Mouse (Mus musculus): ENCODE measurements around the gene Dscaml1. TPM values are rescaled to one million over a fixed set of nuclear protein-coding genes. Genes with fewer than 3 reads are reported as not detected.

Gene Dscaml1
- 13.2 and 15.1 TPM in 2 replicates for polyA plus RNA-seq (2014; fragmentation: Nextera tagmentation; extraction: Ambion mirVana)

GRCm38 (mm10) chr9:45426456-45426855 is at the start of gene Dscaml1:
Gene Dscaml1 (plus strand): TSS chr9:45426628.
- peaks cover under 1% of the 10 kb centered on the region; the same call in 1 of the 2 replicates for H3K4me1 ChIP-seq (replicated peaks; ENCODE audit: control insufficient read depth, insufficient read depth, low read length)
- H3K9me3 ChIP-seq (ENCODE audit: control insufficient read depth, low read length): no peaks in the 10 kb centered on the region
- no peak within 1 kb of the TSS for H3K4me2 ChIP-seq (replicated peaks)
- no peak within 1 kb of the TSS for H3K9ac ChIP-seq
- no peak for ATAC-seq (ENCODE audit: low FRiP score)
- H3K4me3 ChIP-seq (replicated peaks; ENCODE audit: low read length): no peak within 1 kb of the TSS
- DNase-seq (ENCODE audit: low spot score): no peak
- no peak within 1 kb of the TSS for H3K27ac ChIP-seq
- WGBS: 89% methylated on average over 4 of the region's 4 CpGs
- H3K27me3 ChIP-seq (ENCODE audit: control insufficient read depth, insufficient read depth, low read length): peaks cover 29% of the 10 kb centered on the region
- H3K36me3 ChIP-seq (replicated peaks; ENCODE audit: control insufficient read depth, insufficient read depth): no peaks in the 10 kb centered on the region

- ATAC-seq (ENCODE audit: low FRiP score): no peak
- Histone ChIP-seq H3K9ac (no peak overlapping the region), H3K9me3 (ENCODE audit: control insufficient read depth, low read length) (no peaks in the 10 kb centered on the region), H3K27ac (no peak overlapping the region), H3K4me2 (replicated peaks) (no peak overlapping the region), H3K27me3 (ENCODE audit: control insufficient read depth, insufficient read depth, low read length) (no peaks in the 10 kb centered on the region), H3K4me3 (replicated peaks; ENCODE audit: low read length) (no peak overlapping the region), H3K4me1 (replicated peaks; ENCODE audit: control insufficient read depth, insufficient read depth, low read length) (peaks cover 41% of the 10 kb centered on the region), H3K36me3 (replicated peaks; ENCODE audit: control insufficient read depth, insufficient read depth) (peaks cover 6% of the 10 kb centered on the region; the same call in 1 of the 2 replicates)
- DNase-seq (ENCODE audit: low spot score): no peak
- 71% methylated on average over 2 of the region's 2 CpGs for WGBS
Measured at GRCm38 (mm10) chr9:45376883-45377282, 49.5 kb upstream of the Dscaml1 start.

- H3K4me3 ChIP-seq (replicated peaks; ENCODE audit: low read length): no peak overlapping the region
- WGBS: 34% methylated on average over 10 of the region's 10 CpGs
- H3K27ac ChIP-seq: peak overlapping the region; percentile 66
- H3K4me2 ChIP-seq (replicated peaks): no peak overlapping the region
- DNase-seq (ENCODE audit: low spot score) (peak; percentile 31), ATAC-seq (ENCODE audit: low FRiP score) (peak; percentile 70; the same call in 1 of the 2 replicates)
- H3K9ac ChIP-seq: peak overlapping the region; percentile 2; the same call in 1 of the 2 replicates
- H3K9me3 ChIP-seq (ENCODE audit: control insufficient read depth, low read length): no peaks in the 10 kb centered on the region
- no peaks in the 10 kb centered on the region; the same call in 1 of the 2 replicates for H3K36me3 ChIP-seq (replicated peaks; ENCODE audit: control insufficient read depth, insufficient read depth)
- H3K27me3 ChIP-seq (ENCODE audit: control insufficient read depth, insufficient read depth, low read length): no peaks in the 10 kb centered on the region
- H3K4me1 ChIP-seq (replicated peaks; ENCODE audit: control insufficient read depth, insufficient read depth, low read length): peaks cover 32% of the 10 kb centered on the region
Measured at GRCm38 (mm10) chr9:45380411-45381251, 45.8 kb upstream of the Dscaml1 start.

- Histone ChIP-seq H3K9me3 (ENCODE audit: control insufficient read depth, low read length) (no peaks in the 10 kb centered on the region), H3K36me3 (replicated peaks; ENCODE audit: control insufficient read depth, insufficient read depth) (no peaks in the 10 kb centered on the region), H3K4me2 (replicated peaks) (no peak overlapping the region), H3K27me3 (ENCODE audit: control insufficient read depth, insufficient read depth, low read length) (no peaks in the 10 kb centered on the region), H3K4me3 (replicated peaks; ENCODE audit: low read length) (no peak overlapping the region), H3K9ac (no peak overlapping the region), H3K4me1 (replicated peaks; ENCODE audit: control insufficient read depth, insufficient read depth, low read length) (peaks cover 23% of the 10 kb centered on the region), H3K27ac (no peak overlapping the region)
- DNase-seq (ENCODE audit: low spot score) (no peak), ATAC-seq (ENCODE audit: low FRiP score) (no peak)
- 60% methylated on average over 5 of the region's 5 CpGs for WGBS
Measured at GRCm38 (mm10) chr9:45382336-45382735, 44.1 kb upstream of the Dscaml1 start.

GRCm38 (mm10) chr9:45382834-45383233 is 43.6 kb upstream of the Dscaml1 start:
- H3K9ac ChIP-seq: no peak overlapping the region
- no peak overlapping the region for H3K4me2 ChIP-seq (replicated peaks)
- H3K27me3 ChIP-seq (ENCODE audit: control insufficient read depth, insufficient read depth, low read length): no peaks in the 10 kb centered on the region
- no peak overlapping the region for H3K27ac ChIP-seq
- H3K4me3 ChIP-seq (replicated peaks; ENCODE audit: low read length): no peak overlapping the region
- H3K4me1 ChIP-seq (replicated peaks; ENCODE audit: control insufficient read depth, insufficient read depth, low read length): peaks cover 23% of the 10 kb centered on the region
- WGBS: 65% methylated on average over 5 of the region's 5 CpGs
- no peaks in the 10 kb centered on the region for H3K9me3 ChIP-seq (ENCODE audit: control insufficient read depth, low read length)
- ATAC-seq (ENCODE audit: low FRiP score) (no peak), DNase-seq (ENCODE audit: low spot score) (no peak)
- H3K36me3 ChIP-seq (replicated peaks; ENCODE audit: control insufficient read depth, insufficient read depth): no peaks in the 10 kb centered on the region

- no peak for ATAC-seq (ENCODE audit: low FRiP score)
- DNase-seq (ENCODE audit: low spot score): no peak
- 96% methylated on average over 6 of the region's 6 CpGs for WGBS
- peaks cover 17% of the 10 kb centered on the region for H3K4me1 ChIP-seq (replicated peaks; ENCODE audit: control insufficient read depth, insufficient read depth, low read length)
- no peak overlapping the region for H3K9ac ChIP-seq
- no peaks in the 10 kb centered on the region for H3K9me3 ChIP-seq (ENCODE audit: control insufficient read depth, low read length)
- H3K36me3 ChIP-seq (replicated peaks; ENCODE audit: control insufficient read depth, insufficient read depth): no peaks in the 10 kb centered on the region
- no peak overlapping the region for H3K4me2 ChIP-seq (replicated peaks)
- no peak overlapping the region for H3K4me3 ChIP-seq (replicated peaks; ENCODE audit: low read length)
- H3K27ac ChIP-seq: no peak overlapping the region
- no peaks in the 10 kb centered on the region for H3K27me3 ChIP-seq (ENCODE audit: control insufficient read depth, insufficient read depth, low read length)
Measured at GRCm38 (mm10) chr9:45383883-45384282, 42.5 kb upstream of the Dscaml1 start.

GRCm38 (mm10) chr9:45386698-45387097 is 39.7 kb upstream of the Dscaml1 start:
- DNase-seq (ENCODE audit: low spot score): no peak
- peaks cover 9% of the 10 kb centered on the region; the same call in 1 of the 2 replicates for H3K36me3 ChIP-seq (replicated peaks; ENCODE audit: control insufficient read depth, insufficient read depth)
- 0 out of 2 replicates have a peak, but pooled peaks cover 2% of the 10 kb centered on the region for H3K4me1 ChIP-seq (replicated peaks; ENCODE audit: control insufficient read depth, insufficient read depth, low read length)
- no peaks in the 10 kb centered on the region for H3K27me3 ChIP-seq (ENCODE audit: control insufficient read depth, insufficient read depth, low read length)
- WGBS: 86% methylated on average over 5 of the region's 5 CpGs
- H3K27ac ChIP-seq: no peak overlapping the region
- no peak overlapping the region for H3K9ac ChIP-seq
- H3K9me3 ChIP-seq (ENCODE audit: control insufficient read depth, low read length): no peaks in the 10 kb centered on the region
- H3K4me3 ChIP-seq (replicated peaks; ENCODE audit: low read length): no peak overlapping the region
- no peak for ATAC-seq (ENCODE audit: low FRiP score)
- H3K4me2 ChIP-seq (replicated peaks): no peak overlapping the region

GRCm38 (mm10) chr9:45388385-45388994 is 37.9 kb upstream of the Dscaml1 start:
- 48% methylated on average over 12 of the region's 12 CpGs for WGBS
- no peaks in the 10 kb centered on the region for H3K4me1 ChIP-seq (replicated peaks; ENCODE audit: control insufficient read depth, insufficient read depth, low read length)
- H3K27me3 ChIP-seq (ENCODE audit: control insufficient read depth, insufficient read depth, low read length): no peaks in the 10 kb centered on the region
- H3K4me3 ChIP-seq (replicated peaks; ENCODE audit: low read length): no peak overlapping the region
- H3K4me2 ChIP-seq (replicated peaks): no peak overlapping the region
- H3K9ac ChIP-seq: no peak overlapping the region
- no peaks in the 10 kb centered on the region for H3K9me3 ChIP-seq (ENCODE audit: control insufficient read depth, low read length)
- ATAC-seq (ENCODE audit: low FRiP score) (peak; percentile 71), DNase-seq (ENCODE audit: low spot score) (peak; percentile 90)
- no peak overlapping the region for H3K27ac ChIP-seq
- peaks cover 20% of the 10 kb centered on the region for H3K36me3 ChIP-seq (replicated peaks; ENCODE audit: control insufficient read depth, insufficient read depth)

- Histone ChIP-seq H3K27me3 (ENCODE audit: control insufficient read depth, insufficient read depth, low read length) (no peaks in the 10 kb centered on the region), H3K27ac (no peak overlapping the region), H3K4me2 (replicated peaks) (no peak overlapping the region), H3K9ac (no peak overlapping the region), H3K9me3 (ENCODE audit: control insufficient read depth, low read length) (no peaks in the 10 kb centered on the region), H3K36me3 (replicated peaks; ENCODE audit: control insufficient read depth, insufficient read depth) (peaks cover 32% of the 10 kb centered on the region), H3K4me3 (replicated peaks; ENCODE audit: low read length) (no peak overlapping the region), H3K4me1 (replicated peaks; ENCODE audit: control insufficient read depth, insufficient read depth, low read length) (no peaks in the 10 kb centered on the region)
- ATAC-seq (ENCODE audit: low FRiP score) (no peak), DNase-seq (ENCODE audit: low spot score) (no peak)
- WGBS: 91% methylated on average over 8 of the region's 8 CpGs
Measured at GRCm38 (mm10) chr9:45389596-45389995, 36.8 kb upstream of the Dscaml1 start.

Data from hindbrain, embryonic 14.5 days (tissue).